8 mouse cellular contexts compared by ENCODE assay signal in genomic region chr10:100487097-100487978, GRCm38 (mm10). TPM values are rescaled to one million over a fixed set of nuclear protein-coding genes. Genes with fewer than 3 reads are reported as not detected.
DNase-seq lines count a peak whose midpoint lies in the region; ATAC-seq lines count a peak whose summit lies in the region.

Gene Tmtc3, minus strand, starts transcription at chr10:100487350.
Gene Cep290, plus strand, starts transcription at chr10:100487558.

- H3K9me3 ChIP-seq in hindbrain, embryonic 15.5 days: no peaks in the 10 kb centered on the region

- WGBS in hindbrain, embryonic 15.5 days: under 1% methylated on average over 62 of the region's 63 CpGs

- H3K4me1 ChIP-seq in hindbrain, embryonic 15.5 days (replicated peaks): peaks cover 10% of the 10 kb centered on the region

- ATAC-seq in hindbrain, embryonic 15.5 days (ENCODE audit: low FRiP score, low read depth): peak; percentile 100

- H3K4me3 ChIP-seq in hindbrain, embryonic 15.5 days: peak within 1 kb of the TSS; percentile 97

- H3K27ac ChIP-seq in hindbrain, embryonic 15.5 days (replicated peaks): peak within 1 kb of the TSS; percentile 84

- H3K9ac ChIP-seq in hindbrain, embryonic 15.5 days: peak within 1 kb of the TSS; percentile 82

- H3K27me3 ChIP-seq in hindbrain, embryonic 15.5 days: no peaks in the 10 kb centered on the region

- peak within 1 kb of the TSS; percentile 91 for H3K4me2 ChIP-seq in hindbrain, embryonic 15.5 days

- no peaks in the 10 kb centered on the region for H3K36me3 ChIP-seq in hindbrain, embryonic 15.5 days

- peak; percentile 6 for DNase-seq in T-cell, adult 2 months (ENCODE audit: low spot score)
- DNase-seq in cerebellum, postnatal 36 days: peak; percentile 95 to 97
- peak; percentile 97 to 98 for DNase-seq in frontal cortex, postnatal 36 days (ENCODE audit: low spot score in 2 of 2)
- peak; percentile 93 for DNase-seq in left cerebral cortex, adult 11 months (ENCODE audit: low spot score)
- peak; percentile 95 to 97 for DNase-seq in lung, postnatal 4 days
- DNase-seq in retina, postnatal 7 days (ENCODE audit: low read depth, low spot score): peak; percentile 97
- DNase-seq in urinary bladder, adult 2 months (ENCODE audit: low spot score): peak; percentile 83

RNA-seq across cellular contexts. Expression of gene Tmtc3, which starts in this region (rescaled TPM):
- 11.6 and 12.4 TPM in 2 replicates for polyA plus RNA-seq in hindbrain, embryonic 15.5 days (2015; fragmentation: Nextera tagmentation; extraction: Ambion mirVana)
- polyA plus RNA-seq in urinary bladder, adult 2 months (2012; rRNA removed): 16.8 and 17.2 TPM in 2 replicates

RNA-seq across cellular contexts. Expression of gene Cep290, which starts in this region (rescaled TPM):
- polyA plus RNA-seq in hindbrain, embryonic 15.5 days (2015; fragmentation: Nextera tagmentation; extraction: Ambion mirVana): 5.9 and 6.0 TPM in 2 replicates
- polyA plus RNA-seq in urinary bladder, adult 2 months (2012; rRNA removed): 6.5 and 6.8 TPM in 2 replicates

Comparison
In these comparisons a context has a peak if more than half of its experiments do, and no peak if none do; other contexts are left out.
1. Peak in every context shown above with its lines: DNase-seq, ATAC-seq, H3K4me3 ChIP-seq and H3K27ac ChIP-seq.
2. DNase-seq: peak in every context shown above with its lines; median percentile 98 in frontal cortex, postnatal 36 days; 97 in retina, postnatal 7 days; 96 in cerebellum, postnatal 36 days; 96 in lung, postnatal 4 days; 93 in left cerebral cortex, adult 11 months; 83 in urinary bladder, adult 2 months; 6 in T-cell, adult 2 months.